Mouse (Mus musculus) CH12.LX (cell line): Measurements from ENCODE around the gene Fam234b. TPM values are rescaled to one million over a fixed set of nuclear protein-coding genes. Genes with fewer than 3 reads are reported as not detected.

Experiments used
- DNase-seq: peaks from one replicate; pipeline ENCODE4 v3.0.0-alpha.2; 2013; ENCODE audit errors: extremely low read depth
- H3K27ac ChIP-seq: 2 replicates; pipeline ENCODE4 v1.5.1; 2012; ENCODE audit warnings: low read depth, mild to moderate bottlenecking, control low read depth, moderate library complexity; ENCODE audit not compliant: insufficient read depth
- H3K27me3 ChIP-seq: replicated peaks from 2 replicates; pipeline ENCODE3; 2012; ENCODE audit warnings: inconsistent platforms
- H3K36me3 ChIP-seq, 2 experiments: replicated peaks in 1 of 2; 2 replicates each; pipeline versions ENCODE3 to v1.6.1; 2012; ENCODE audit warnings: inconsistent platforms in 1 of 2, low read length in 1 of 2, mild to moderate bottlenecking in 1 of 2, mixed read lengths in 1 of 2, moderate library complexity in 1 of 2; ENCODE audit not compliant: control insufficient read depth in 1 of 2, insufficient read depth in 1 of 2
- H3K4me1 ChIP-seq, 2 experiments: 2 replicates each; pipeline ENCODE4 v1.6.1; 2012; ENCODE audit warnings: inconsistent platforms in 1 of 2, moderate library complexity in 1 of 2; ENCODE audit not compliant: insufficient read depth in 2 of 2, control insufficient read depth in 1 of 2
- H3K4me2 ChIP-seq: 2 replicates; pipeline ENCODE4 v1.6.1; 2012; ENCODE audit warnings: low read depth, mild to moderate bottlenecking, control low read depth; ENCODE audit not compliant: poor library complexity, insufficient read depth, severe bottlenecking
- H3K4me3 ChIP-seq, 3 experiments: fragments of 150-350 bp in 1 of 3; sonication (generic) in 1 of 3; replicated peaks in 1 of 3; 2 replicates each; pipeline versions ENCODE3 to v1.5.1; 2011 to 2012; ENCODE audit warnings: low read depth in 2 of 3, low read length in 2 of 3, mild to moderate bottlenecking in 2 of 3, moderate library complexity in 2 of 3, control low read depth in 1 of 3, improper control_type of control experiment in 1 of 3, inconsistent platforms in 1 of 3, mixed read lengths in 1 of 3; ENCODE audit not compliant: poor library complexity in 1 of 3
- H3K79me2 ChIP-seq: replicated peaks from 2 replicates; pipeline ENCODE4 v1.6.1; 2012; ENCODE audit warnings: mild to moderate bottlenecking, moderate library complexity; ENCODE audit not compliant: control insufficient read depth, poor library complexity, insufficient read depth, severe bottlenecking; ENCODE audit errors: extremely low read depth
- H3K9ac ChIP-seq: 2 replicates; pipeline ENCODE4 v1.6.1; 2012; ENCODE audit warnings: low read depth, mild to moderate bottlenecking, control low read depth, moderate library complexity; ENCODE audit not compliant: insufficient read depth
- H3K9me3 ChIP-seq: replicated peaks from 2 replicates; pipeline ENCODE3; 2012; ENCODE audit warnings: low read length, inconsistent platforms, mixed read lengths
- CHD1 ChIP-seq: IDR thresholded peaks from 2 replicates; pipeline ENCODE4 v1.6.1; 2012; ENCODE audit warnings: low read depth, low read length, improper control_type of control experiment, inconsistent platforms
- ELF1 ChIP-seq: IDR thresholded peaks from 2 replicates; pipeline ENCODE4 v1.6.1; 2014; ENCODE audit warnings: low read depth, mild to moderate bottlenecking, inconsistent platforms, low read length, improper control_type of control experiment
- GABPA ChIP-seq: IDR thresholded peaks from 2 replicates; pipeline ENCODE4 v1.6.1; 2012; ENCODE audit warnings: low read depth, low read length, improper control_type of control experiment, inconsistent platforms; ENCODE audit not compliant: insufficient replicate concordance
- JUN ChIP-seq: IDR thresholded peaks from 2 replicates; pipeline ENCODE4 v1.6.1; 2011; ENCODE audit warnings: low read depth, mild to moderate bottlenecking, low read length, improper control_type of control experiment, moderate library complexity; ENCODE audit not compliant: insufficient read depth
- KAT2A ChIP-seq: IDR thresholded peaks from 2 replicates; pipeline ENCODE4 v1.6.1; 2012; ENCODE audit warnings: low read length, improper control_type of control experiment, inconsistent platforms; ENCODE audit not compliant: insufficient replicate concordance
- MAZ ChIP-seq: IDR thresholded peaks from 2 replicates; pipeline ENCODE4 v1.6.1; 2012; ENCODE audit warnings: low read depth, mild to moderate bottlenecking, inconsistent platforms, low read length, improper control_type of control experiment, moderate library complexity
- MXI1 ChIP-seq: IDR thresholded peaks from 2 replicates; pipeline ENCODE4 v1.6.1; 2011; ENCODE audit warnings: mild to moderate bottlenecking, low read depth, low read length, improper control_type of control experiment
- NELFE ChIP-seq: IDR thresholded peaks from 2 replicates; pipeline ENCODE4 v1.6.1; 2011; ENCODE audit warnings: low read depth, low read length, improper control_type of control experiment
- SIN3A ChIP-seq: IDR thresholded peaks from 2 replicates; pipeline ENCODE4 v1.6.1; 2012; ENCODE audit warnings: low read length, improper control_type of control experiment, inconsistent platforms
- SMC3 ChIP-seq: IDR thresholded peaks from 2 replicates; pipeline ENCODE4 v1.6.1; 2011; ENCODE audit warnings: low read depth, low read length, improper control_type of control experiment
- TBP ChIP-seq: conservative IDR thresholded peaks from 2 replicates; pipeline ENCODE4 v1.6.1; 2011; ENCODE audit warnings: low read depth, low read length, improper control_type of control experiment
- TCF12 ChIP-seq: IDR thresholded peaks from 2 replicates; pipeline ENCODE4 v1.6.1; 2014; ENCODE audit warnings: low read depth, mild to moderate bottlenecking, inconsistent platforms, low read length, improper control_type of control experiment
- USF1 ChIP-seq: IDR thresholded peaks from 2 replicates; pipeline ENCODE4 v1.6.1; 2014; ENCODE audit warnings: low read depth, mild to moderate bottlenecking, inconsistent platforms, low read length, improper control_type of control experiment
- ZKSCAN1 ChIP-seq: IDR thresholded peaks from 2 replicates; pipeline ENCODE4 v1.6.1; 2012; ENCODE audit warnings: low read depth, inconsistent platforms, low read length, improper control_type of control experiment, borderline replicate concordance
- ZMIZ1 ChIP-seq: IDR thresholded peaks from 2 replicates; pipeline ENCODE4 v1.6.1; 2012; ENCODE audit warnings: low read depth, mild to moderate bottlenecking, inconsistent platforms, low read length, improper control_type of control experiment
- dilution Hi-C: fragments of 300-500 bp; cut with MboI; formaldehyde crosslinking; loops from 2 replicates; pipeline ENCODE4 v1.14.3; 2020; ENCODE audit warnings: low sequenced_read_pairs; ENCODE audit not compliant: extremely low pct_unique_long_range_greater_than_20kb, extremely low pct_ligation_motif_present
- in situ Hi-C: fragments of 300-500 bp; cut with MboI; formaldehyde crosslinking; loops from 3 replicates; pipeline ENCODE4 v1.14.3; 2019; ENCODE audit warnings: low sequenced_read_pairs, low pct_ligation_motif_present, low pct_unique_long_range_greater_than_20kb, mixed read lengths
- polyA plus RNA-seq: library from polyadenylated mRNA; unstranded; fragments of >175 nt; gene quantifications from 2 replicates; pipeline ENCODE4 v1.2.1, GENCODE M21; 2012; ENCODE audit warnings: low read depth; ENCODE audit not compliant: insufficient read length
- total RNA-seq, 2 experiments: library from RNA; depleted of rRNA; stranded (reverse); fragments of 300-350 nt in 1 of 2; fragments of >200 nt in 1 of 2; gene quantifications; 2 replicates each; pipeline ENCODE4 v1.2.3; 2012 to 2014

The Fam234b gene
- total and polyA plus RNA-seq, 3 experiments = 0.04 to 0.76 (median 0.20) TPM

DNA sequence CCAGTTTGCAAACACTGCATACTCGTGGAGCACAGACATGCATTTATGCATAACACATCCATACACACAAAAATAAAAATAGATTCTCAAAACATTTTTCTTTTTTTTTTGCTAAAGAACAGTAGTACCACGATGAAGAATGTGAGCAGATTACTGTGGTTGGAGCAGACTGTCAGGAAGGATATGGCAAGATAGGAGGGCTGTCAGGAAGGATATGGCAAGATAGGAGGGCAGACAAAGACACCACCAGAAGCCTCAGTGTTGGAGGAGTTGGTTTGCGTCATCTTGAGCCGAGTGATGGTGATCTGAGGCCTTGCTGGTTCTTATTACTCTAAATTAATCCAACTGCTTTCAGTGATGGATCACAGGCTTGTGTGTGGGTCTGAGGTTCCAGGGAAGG lies 34.9 kb upstream of the Fam234b start:
- H3K36me3 ChIP-seq = no peaks in the 10 kb centered on the region
- H3K4me3 ChIP-seq = no peak overlapping the region
- H3K9me3 ChIP-seq = no peaks in the 10 kb centered on the region
- in situ Hi-C loops = no loop called here
- H3K27me3 ChIP-seq = no peaks in the 10 kb centered on the region
- DNase-seq = no peak
- H3K4me1 ChIP-seq = peaks cover 0 to 4% of the 10 kb centered on the region in 2 experiments; a peak in 1 of 4 replicates
- no peak for TF ChIP-seq JUN
- no peak for TF ChIP-seq GABPA
- TF ChIP-seq TCF12 = no peak
- TF ChIP-seq ELF1 = no peak
- TF ChIP-seq KAT2A = no peak
- TF ChIP-seq MAZ = no peak
- TF ChIP-seq MXI1 = no peak
- TF ChIP-seq, all 38 proteins: peak for 0
- Histone ChIP-seq H3K27ac (no peak overlapping the region), H3K9ac (no peak overlapping the region), H3K79me2 (no peaks in the 10 kb centered on the region), H3K4me2 (no peak overlapping the region)
- dilution Hi-C loops = no loop called here

DNA sequence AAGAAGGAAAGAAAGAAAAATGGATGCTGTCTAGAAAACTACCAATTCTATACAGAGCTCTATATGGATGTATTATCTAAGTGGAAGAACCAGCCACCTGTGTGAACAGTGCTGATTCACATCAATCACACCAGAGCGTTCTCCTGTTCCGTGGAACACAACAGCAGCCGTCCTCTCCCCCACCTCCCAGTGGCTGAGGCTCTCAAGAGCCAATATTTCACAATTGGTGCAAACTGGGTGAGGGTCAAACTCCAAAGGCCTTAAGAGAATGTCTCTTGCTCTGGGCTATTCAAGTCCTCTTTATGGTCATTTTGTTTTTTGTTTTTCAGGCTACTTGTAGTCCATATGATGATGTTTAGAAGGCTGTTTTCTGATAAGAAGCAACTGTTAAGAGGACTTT lies 32.6 kb upstream of the Fam234b start:
- Histone ChIP-seq H3K4me2 (no peak overlapping the region), H3K4me3 (no peak overlapping the region), H3K27me3 (no peaks in the 10 kb centered on the region), H3K4me1 (peaks cover 0 to 4% of the 10 kb centered on the region in 2 experiments; a peak in 1 of 4 replicates), H3K27ac (no peak overlapping the region), H3K9ac (no peak overlapping the region), H3K79me2 (no peaks in the 10 kb centered on the region), H3K9me3 (no peaks in the 10 kb centered on the region), H3K36me3 (no peaks in the 10 kb centered on the region)
- in situ Hi-C loops (no loop called here), dilution Hi-C loops (no loop called here)
- no peak for TF ChIP-seq ZKSCAN1
- TF ChIP-seq ZMIZ1 = no peak
- TF ChIP-seq KAT2A = no peak
- no peak for TF ChIP-seq SIN3A
- no peak for TF ChIP-seq TBP
- TF ChIP-seq SMC3 = no peak
- no peak for TF ChIP-seq NELFE
- TF ChIP-seq USF1 = no peak
- TF ChIP-seq ELF1 = no peak
- TF ChIP-seq MXI1 = no peak
- TF ChIP-seq CHD1 = no peak
- no peak for DNase-seq
